Mouse (Mus musculus) heart, embryonic 10.5 days (tissue): ENCODE data around the gene Hist2h3c2. TPM values are rescaled to one million over a fixed set of nuclear protein-coding genes. Genes with fewer than 3 reads are reported as not detected.
"Not testable (repeated sequence)": the region's sequence is repeated elsewhere in the genome, so short reads cannot be mapped to it uniquely, and the experiment has no call there.

Experiments used
- DNase-seq: peaks from one replicate; pipeline ENCODE4 v3.0.0-alpha.2; 2017; ENCODE audit warnings: low spot score
- H3K27ac ChIP-seq: fragments of 300-500 bp; sonication (generic); 2 replicates; pipeline ENCODE4 v1.5.1; 2016; ENCODE audit warnings: mild to moderate bottlenecking
- H3K27me3 ChIP-seq: fragments of 300-500 bp; sonication (generic); 2 replicates; pipeline ENCODE4 v1.6.1; 2016; ENCODE audit warnings: mild to moderate bottlenecking; ENCODE audit not compliant: poor library complexity, insufficient read depth, severe bottlenecking
- H3K36me3 ChIP-seq: fragments of 300-500 bp; sonication (generic); 2 replicates; pipeline ENCODE4 v1.6.1; 2016; ENCODE audit warnings: mild to moderate bottlenecking, moderate library complexity
- H3K4me1 ChIP-seq: fragments of 300-500 bp; sonication (generic); 2 replicates; pipeline ENCODE4 v1.6.1; 2016; ENCODE audit warnings: mild to moderate bottlenecking
- H3K4me3 ChIP-seq: fragments of 300-500 bp; sonication (generic); 2 replicates; pipeline ENCODE4 v1.5.1; 2016; ENCODE audit warnings: mild to moderate bottlenecking, moderate library complexity
- H3K9me3 ChIP-seq: fragments of 300-500 bp; sonication (generic); 2 replicates; pipeline ENCODE4 v1.6.1; 2016; ENCODE audit warnings: mild to moderate bottlenecking, moderate library complexity
- WGBS: fragments of 180-500 bp; shearing (Covaris S2); methylation state at CpG from one replicate; pipeline ENCODE4 v1.1.7; 2016; 5-methylcytosine and 5-hydroxymethylcytosine counted together
- polyA plus RNA-seq: library from polyadenylated mRNA; unstranded; fragments of >200 nt; fragmentation: Nextera tagmentation; extraction: Ambion mirVana; gene quantifications from 2 replicates; pipeline ENCODE4 v1.2.1, GENCODE M21; 2016

The Hist2h3c2 gene
- 3.4 and 5.1 TPM in 2 replicates for polyA plus RNA-seq

DNA sequence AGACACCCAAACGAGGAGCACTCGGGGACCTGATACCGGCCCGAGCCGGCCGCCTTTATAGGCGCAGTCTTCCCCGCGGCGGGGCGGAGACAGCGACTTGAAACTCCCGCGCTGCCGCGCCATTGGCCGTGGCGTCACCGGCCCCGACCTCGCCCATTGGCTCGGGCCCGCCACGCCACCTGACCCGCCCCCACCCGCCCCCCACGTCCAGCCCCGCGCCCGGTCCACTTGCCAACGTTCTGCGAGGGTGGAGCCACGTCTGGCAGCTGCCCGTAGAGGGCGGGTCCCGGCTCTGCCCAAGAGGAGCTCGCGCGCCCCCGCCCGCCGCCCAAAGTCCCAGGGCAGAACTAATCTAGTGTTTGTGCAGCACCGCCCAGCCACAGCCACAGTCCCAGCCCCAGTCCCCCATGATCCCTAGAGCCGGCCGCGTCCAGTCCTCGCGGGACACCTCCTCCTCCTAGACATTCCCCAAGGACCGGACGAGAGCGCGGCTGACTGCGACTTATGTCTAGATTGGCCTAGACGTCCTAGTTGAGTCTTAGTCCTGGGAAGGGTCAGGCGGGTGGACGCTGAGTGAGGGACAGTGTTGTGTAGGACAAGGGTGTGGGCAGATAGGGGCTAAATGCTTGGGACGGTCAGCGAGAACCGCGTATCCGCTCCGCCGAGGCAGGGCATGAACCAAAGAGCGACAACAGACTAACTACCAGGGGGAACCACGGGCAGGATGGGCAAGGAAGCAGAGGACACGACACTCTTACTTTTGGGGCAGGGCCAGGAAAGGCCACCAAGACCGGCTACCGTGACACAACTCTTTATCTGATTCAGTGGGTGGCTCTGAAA lies at the start of gene Hist2h3c2:
Hist2h3c2 (minus strand) TSS at position 174 of the 840 bp plus-strand sequence.
- Histone ChIP-seq H3K4me1 (peaks cover 21% of the 10 kb centered on the region), H3K4me3 (peak within 1 kb of the TSS; percentile 64), H3K27ac (peak within 1 kb of the TSS; percentile 84)
- WGBS = under 1% methylated on average over 11 of the region's 68 CpGs
- not testable (repeated sequence) for H3K36me3 ChIP-seq, DNase-seq, H3K27me3 ChIP-seq, H3K9me3 ChIP-seq

DNA sequence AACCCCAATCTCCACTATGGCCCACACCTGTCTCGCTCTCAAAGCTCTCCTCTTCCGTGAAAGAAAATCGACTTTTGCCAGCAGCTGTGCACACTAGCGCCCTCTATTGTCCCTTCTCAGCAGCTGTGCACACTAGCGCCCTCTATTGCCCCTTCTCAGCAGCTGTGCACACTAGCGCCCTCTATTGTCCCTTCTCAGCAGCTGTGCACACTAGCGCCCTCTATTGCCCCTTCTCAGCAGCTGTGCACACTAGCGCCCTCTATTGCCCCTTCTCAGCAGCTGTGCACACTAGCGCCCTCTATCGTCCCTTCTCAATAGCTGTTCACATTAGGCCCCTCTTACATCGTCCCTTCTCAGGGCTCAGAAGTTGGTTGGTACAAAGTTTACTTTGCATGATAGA lies 48.4 kb upstream of the Hist2h3c2 start:
- H3K27me3 ChIP-seq = peaks cover 30% of the 10 kb centered on the region
- peaks cover 14% of the 10 kb centered on the region for H3K4me1 ChIP-seq
- 88% methylated on average over 11 of the region's 11 CpGs for WGBS
- not testable (repeated sequence) for DNase-seq, H3K9me3 ChIP-seq, H3K27ac ChIP-seq, H3K36me3 ChIP-seq, H3K4me3 ChIP-seq

GRCm38 (mm10) chr3:96284457-96284856 lies 45.5 kb upstream of the Hist2h3c2 start:
- peak overlapping the region; percentile 35 for H3K4me3 ChIP-seq
- H3K4me1 ChIP-seq = peaks cover 14% of the 10 kb centered on the region
- WGBS = 15% methylated on average over 4 of the region's 4 CpGs
- DNase-seq = no peak
- peaks cover 40% of the 10 kb centered on the region for H3K27me3 ChIP-seq
- no peaks in the 10 kb centered on the region for H3K9me3 ChIP-seq
- no peak overlapping the region for H3K27ac ChIP-seq
- H3K36me3 ChIP-seq = no peaks in the 10 kb centered on the region

- Histone ChIP-seq H3K36me3 (no peaks in the 10 kb centered on the region), H3K4me1 (peaks cover 25% of the 10 kb centered on the region), H3K4me3 (no peak overlapping the region), H3K27me3 (peaks cover 34% of the 10 kb centered on the region), H3K9me3 (no peaks in the 10 kb centered on the region), H3K27ac (no peak overlapping the region)
- WGBS = 57% methylated on average over 6 of the region's 6 CpGs
- no peak for DNase-seq
Observed at GRCm38 (mm10) chr3:96280660-96281059, 41.7 kb upstream of the Hist2h3c2 start.

DNA sequence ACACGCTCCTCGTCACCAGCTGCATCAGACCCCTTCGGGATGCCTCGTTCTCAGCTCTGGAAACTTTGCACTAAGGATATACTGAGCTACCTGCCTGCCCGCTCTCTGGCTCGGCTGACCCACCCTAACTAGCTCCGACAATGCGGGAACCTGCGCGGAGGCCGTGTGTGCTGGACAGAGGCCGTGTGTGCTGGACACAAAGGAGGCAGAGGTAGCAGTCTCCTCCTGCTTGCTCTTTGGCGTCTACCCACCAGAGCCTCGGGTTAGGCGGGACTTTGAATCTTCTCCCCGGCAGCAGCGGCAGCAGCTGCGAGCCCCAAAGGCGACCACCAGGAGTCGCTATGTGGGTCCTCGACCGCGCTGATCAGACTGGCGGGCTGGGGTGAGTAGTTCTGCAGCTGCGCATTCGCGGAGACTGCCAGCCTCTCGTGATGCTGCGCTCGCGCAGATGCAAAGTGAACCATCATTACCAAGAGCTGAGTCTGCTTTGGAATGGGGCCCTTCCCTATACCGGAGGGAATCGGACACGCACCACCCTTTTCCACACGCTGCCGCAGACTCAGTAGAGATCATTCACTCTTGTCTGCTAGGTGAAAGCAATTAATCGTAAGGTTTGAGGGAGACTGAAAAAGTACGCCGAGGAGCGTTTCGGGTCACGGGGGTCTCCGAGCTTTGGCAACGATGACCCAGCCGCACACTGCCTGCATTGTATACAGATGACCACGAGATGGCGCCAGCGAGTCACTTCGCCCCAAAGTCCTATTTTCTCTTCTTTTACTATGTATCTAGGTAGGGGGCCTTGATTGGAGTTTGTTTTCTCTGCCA lies 39.1 kb upstream of the Hist2h3c2 start:
- Histone ChIP-seq H3K36me3 (no peaks in the 10 kb centered on the region), H3K27me3 (peaks cover 18% of the 10 kb centered on the region), H3K4me1 (peaks cover 12% of the 10 kb centered on the region; the same call in 1 of the 2 replicates), H3K4me3 (peak overlapping the region; percentile 69), H3K9me3 (no peaks in the 10 kb centered on the region), H3K27ac (peak overlapping the region; percentile 90)
- under 1% methylated on average over 49 of the region's 49 CpGs for WGBS
- DNase-seq = peak; percentile 96

DNA sequence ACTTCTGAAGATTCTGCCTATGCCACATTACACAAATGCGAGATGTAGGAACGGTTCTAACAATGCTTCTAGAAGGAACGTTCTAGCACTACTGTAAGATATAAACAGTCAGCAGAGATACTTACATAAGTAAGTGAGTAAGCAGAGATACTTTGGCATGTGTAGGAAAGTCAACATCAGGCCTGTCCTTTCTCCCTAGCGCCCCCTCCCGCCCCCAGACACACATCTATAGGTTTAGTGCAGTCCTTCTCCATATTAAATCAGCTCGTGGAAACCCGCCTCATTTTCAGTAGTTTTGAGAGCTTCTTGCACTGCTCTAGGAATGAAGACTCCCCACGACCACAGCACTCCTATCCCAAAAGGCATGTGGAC lies 38.5 kb upstream of the Hist2h3c2 start:
- Histone ChIP-seq H3K36me3 (no peaks in the 10 kb centered on the region), H3K4me1 (peaks cover 12% of the 10 kb centered on the region; the same call in 1 of the 2 replicates), H3K27ac (peak overlapping the region; percentile 90), H3K9me3 (no peaks in the 10 kb centered on the region), H3K27me3 (peaks cover 12% of the 10 kb centered on the region; the same call in 1 of the 2 replicates), H3K4me3 (peak overlapping the region; percentile 69)
- DNase-seq = no peak
- WGBS = 13% methylated on average over 8 of the region's 8 CpGs

DNA sequence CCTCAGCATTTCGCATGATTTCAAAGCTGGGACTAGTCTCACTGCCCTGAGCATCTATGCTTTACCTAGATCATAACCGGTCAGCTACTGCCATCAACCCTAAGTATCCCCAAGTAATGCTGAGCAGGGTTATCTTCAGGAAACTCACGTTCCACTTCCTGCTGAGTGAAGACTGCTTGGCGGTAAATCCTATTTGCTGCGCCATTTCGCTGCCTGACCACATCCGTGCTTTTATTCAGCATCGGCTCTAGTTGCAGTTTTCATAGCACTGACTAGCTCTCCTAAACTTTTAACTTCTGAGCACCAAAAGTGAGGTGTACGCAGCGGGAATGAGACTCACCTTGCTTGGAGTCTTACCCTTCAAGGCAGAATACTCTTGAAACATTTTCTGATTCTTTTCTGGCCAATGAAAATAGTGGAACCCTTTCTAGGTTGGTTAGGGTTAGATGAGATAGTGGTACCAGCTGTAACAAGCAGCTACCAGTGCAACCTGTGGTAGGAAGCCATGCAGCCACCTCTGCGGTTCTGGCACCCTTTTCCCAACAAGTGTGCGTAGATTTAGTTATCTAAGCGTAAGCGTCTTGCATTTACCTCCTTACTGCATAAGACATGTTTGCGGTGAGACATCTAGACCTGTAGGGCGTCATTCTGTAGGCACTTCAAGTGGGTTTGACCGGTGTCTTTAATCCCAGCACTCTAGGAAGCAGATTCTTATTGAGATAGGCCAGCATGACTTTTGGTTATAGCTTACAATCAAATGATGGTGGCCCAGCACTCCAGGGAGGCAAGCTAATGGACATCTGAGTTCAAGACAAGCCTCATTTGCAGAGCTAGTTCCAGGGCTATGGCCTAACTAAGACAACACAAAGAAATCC lies 34.9 kb upstream of the Hist2h3c2 start:
- no peaks in the 10 kb centered on the region for H3K27me3 ChIP-seq
- no peak for DNase-seq
- no peak overlapping the region for H3K27ac ChIP-seq
- H3K4me1 ChIP-seq = peaks cover 14% of the 10 kb centered on the region; the same call in 1 of the 2 replicates
- H3K4me3 ChIP-seq = no peak overlapping the region
- no peaks in the 10 kb centered on the region for H3K9me3 ChIP-seq
- 80% methylated on average over 17 of the region's 17 CpGs for WGBS
- no peaks in the 10 kb centered on the region for H3K36me3 ChIP-seq

DNA sequence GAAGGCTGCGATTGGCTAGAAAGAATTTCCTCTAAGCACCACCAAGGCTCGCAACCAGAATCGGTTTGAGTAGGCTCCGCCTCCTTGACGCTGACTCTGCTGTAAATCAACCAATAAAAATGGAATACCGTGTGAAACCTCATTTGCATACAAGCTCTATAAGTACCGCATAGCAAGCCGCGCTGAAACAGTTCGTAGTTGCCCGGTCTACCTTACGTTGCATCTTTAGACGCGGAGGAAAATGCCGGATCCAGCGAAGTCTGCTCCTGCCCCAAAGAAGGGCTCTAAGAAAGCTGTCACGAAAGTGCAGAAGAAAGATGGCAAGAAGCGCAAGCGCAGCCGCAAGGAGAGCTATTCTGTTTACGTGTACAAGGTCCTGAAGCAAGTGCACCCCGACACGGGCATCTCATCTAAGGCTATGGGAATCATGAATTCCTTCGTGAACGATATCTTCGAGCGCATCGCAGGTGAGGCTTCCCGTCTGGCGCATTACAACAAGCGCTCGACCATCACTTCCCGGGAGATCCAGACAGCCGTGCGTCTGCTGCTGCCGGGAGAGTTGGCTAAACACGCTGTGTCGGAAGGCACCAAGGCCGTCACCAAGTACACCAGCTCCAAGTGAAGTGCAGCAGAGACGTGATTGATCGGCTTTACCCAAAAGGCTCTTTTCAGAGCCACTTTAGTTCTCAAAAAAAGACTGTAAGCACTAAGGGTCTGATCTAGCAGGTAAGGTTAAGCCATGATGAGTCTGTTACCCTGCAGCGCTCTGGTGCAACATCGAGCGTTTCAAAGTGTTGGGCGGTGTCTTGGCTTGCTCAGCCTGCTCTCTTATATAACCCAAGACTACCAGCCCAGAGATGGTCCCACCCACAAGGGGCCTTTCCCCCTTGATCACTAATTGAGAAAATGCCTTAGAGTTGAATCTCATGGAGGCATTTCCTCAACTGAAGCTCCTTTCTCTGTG lies 30.9 kb upstream of the Hist2h3c2 start, which contains the start of gene Hist2h2bb:
Hist2h2bb (plus strand) TSS at position 242 of the 964 bp plus-strand sequence.
- WGBS = under 1% methylated on average over 45 of the region's 45 CpGs

DNA sequence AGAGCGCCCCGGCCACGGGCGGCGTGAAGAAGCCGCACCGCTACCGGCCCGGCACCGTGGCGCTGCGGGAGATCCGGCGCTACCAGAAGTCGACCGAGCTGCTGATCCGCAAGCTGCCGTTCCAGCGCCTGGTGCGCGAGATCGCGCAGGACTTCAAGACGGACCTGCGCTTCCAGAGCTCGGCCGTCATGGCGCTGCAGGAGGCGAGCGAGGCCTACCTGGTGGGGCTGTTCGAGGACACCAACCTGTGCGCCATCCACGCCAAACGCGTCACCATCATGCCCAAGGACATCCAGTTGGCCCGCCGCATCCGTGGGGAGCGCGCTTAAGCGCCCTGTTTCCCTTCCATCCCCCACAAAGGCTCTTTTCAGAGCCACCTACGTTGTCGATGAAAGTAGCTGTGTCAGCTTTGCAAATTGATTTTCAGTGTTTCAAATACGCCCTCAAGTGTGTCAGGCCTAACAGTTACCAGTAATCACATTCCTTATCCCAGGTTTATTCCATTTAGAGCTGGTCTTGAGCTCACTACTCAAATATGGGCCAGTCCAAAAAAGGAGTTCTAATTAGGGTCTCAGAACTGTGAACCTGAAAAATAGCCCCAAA lies 29.9 kb upstream of the Hist2h3c2 start:
- not testable (repeated sequence) for H3K9me3 ChIP-seq, H3K36me3 ChIP-seq, H3K27me3 ChIP-seq, DNase-seq
- peak overlapping the region; percentile 61 for H3K4me3 ChIP-seq
- under 1% methylated on average over 16 of the region's 44 CpGs for WGBS
- H3K4me1 ChIP-seq = peaks cover 19% of the 10 kb centered on the region
- H3K27ac ChIP-seq = peak overlapping the region; percentile 91

More for the DNA sequence above, 30.9 kb upstream of the Hist2h3c2 start, which contains the start of gene Hist2h2bb:
- no peaks in the 10 kb centered on the region for H3K36me3 ChIP-seq
- H3K27me3 ChIP-seq = no peaks in the 10 kb centered on the region
- peak within 1 kb of the TSS; percentile 61 for H3K4me3 ChIP-seq
- no peaks in the 10 kb centered on the region for H3K9me3 ChIP-seq
- peaks cover 10% of the 10 kb centered on the region; the same call in 1 of the 2 replicates for H3K4me1 ChIP-seq
- peak; percentile 97 for DNase-seq
- peak within 1 kb of the TSS; percentile 91 for H3K27ac ChIP-seq

- H3K36me3 ChIP-seq = no peaks in the 10 kb centered on the region
- 26% methylated on average over 30 of the region's 30 CpGs for WGBS
- no peaks in the 10 kb centered on the region for H3K27me3 ChIP-seq
- peak within 1 kb of the TSS; percentile 61 for H3K4me3 ChIP-seq
- H3K9me3 ChIP-seq = no peaks in the 10 kb centered on the region
- peak; percentile 92 for DNase-seq
- peaks cover 23% of the 10 kb centered on the region for H3K4me1 ChIP-seq
- peak within 1 kb of the TSS; percentile 91 for H3K27ac ChIP-seq
Observed at GRCm38 (mm10) chr3:96268051-96268775, 29.3 kb upstream of the Hist2h3c2 start, which contains the start of gene Hist2h3b. TSS of gene Hist2h3b (plus strand) at chr3:96268654.
